Mouse (Mus musculus) megakaryocyte-erythroid progenitor cell, adult 5 weeks (primary cell): Measurements from ENCODE around the gene Tmem223. TPM values are rescaled to one million over a fixed set of nuclear protein-coding genes. Genes with fewer than 3 reads are reported as not detected.

Source experiments
- polyA plus RNA-seq: library from polyadenylated mRNA; stranded (reverse); fragments of >175 nt; gene quantifications from 2 replicates; pipeline ENCODE4 v1.2.3, GENCODE M21; 2012

The Tmem223 gene
- 51.0 and 63.4 TPM in 2 replicates for polyA plus RNA-seq

DNA sequence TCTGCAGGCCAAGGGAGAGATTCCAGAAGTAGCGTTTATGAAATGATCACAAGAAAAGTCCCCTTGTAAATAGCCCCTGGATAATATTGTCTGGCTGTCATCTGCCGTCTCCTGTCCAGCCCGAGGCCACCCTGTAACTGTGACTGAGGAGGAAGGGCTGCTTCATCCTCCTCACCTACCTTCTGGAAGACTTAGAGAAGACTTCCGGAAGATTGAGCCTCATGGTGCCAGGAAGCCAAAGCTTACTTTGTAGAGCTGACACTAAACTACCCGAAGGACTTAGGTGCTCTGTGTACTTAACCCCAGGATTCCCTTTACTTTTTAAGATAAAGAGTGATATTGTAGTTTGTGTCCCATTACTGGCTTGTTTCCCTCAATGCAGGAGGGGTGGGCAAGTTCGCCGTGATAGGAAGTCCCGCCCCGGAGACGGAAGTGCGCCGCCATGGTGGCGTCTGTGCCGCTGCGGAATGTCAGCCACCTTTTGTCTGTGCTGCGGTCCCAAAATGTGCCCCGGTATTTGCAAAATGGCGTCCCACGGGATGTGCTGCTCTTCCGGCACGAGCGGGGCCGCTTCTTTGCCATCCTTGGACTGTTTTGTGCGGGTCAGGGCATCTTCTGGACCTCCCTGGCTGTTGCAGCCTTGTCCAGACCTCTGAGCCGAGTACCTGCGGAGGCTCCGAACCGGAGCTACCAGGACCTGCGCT lies at the start of gene Tmem223:
Gene Tmem223 (plus strand): TSS at position 430 of the 704 bp plus-strand sequence.

DNA sequence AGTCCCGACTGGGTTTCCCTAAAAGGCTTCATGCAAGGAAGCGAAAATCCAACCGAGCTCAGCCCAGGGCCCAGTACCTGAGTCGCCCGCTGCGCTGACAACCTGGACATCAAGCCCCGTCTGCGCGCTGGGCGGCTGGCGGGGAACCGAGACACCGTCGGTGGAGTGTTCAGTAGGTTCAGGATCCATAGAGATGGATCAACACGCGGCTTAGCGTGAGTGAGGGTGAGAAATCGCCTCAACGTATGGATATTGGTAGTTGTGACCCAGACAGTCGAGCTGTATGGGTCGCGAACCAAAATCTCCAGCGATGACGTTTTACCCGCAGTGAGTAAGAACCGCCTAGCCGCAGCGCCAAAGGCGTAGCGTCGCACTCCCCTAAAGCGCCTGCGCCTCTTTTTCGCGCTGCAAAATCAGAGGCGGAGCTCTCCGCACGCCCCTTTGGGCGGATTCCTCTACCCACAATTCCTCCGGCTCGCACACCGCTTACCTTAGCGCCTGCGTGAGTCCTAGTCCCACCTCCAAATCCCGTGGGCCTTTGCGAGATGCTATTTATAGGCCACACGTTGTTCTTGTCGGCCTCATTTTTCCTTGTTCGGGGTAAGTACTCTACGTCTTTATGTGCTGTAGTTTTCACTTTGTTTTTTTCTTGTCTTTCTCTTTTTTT lies 47.8 kb upstream of the Tmem223 start, which contains the start of gene Slc3a2:
Gene Slc3a2 (minus strand): TSS at position 463 of the 667 bp plus-strand sequence.

DNA sequence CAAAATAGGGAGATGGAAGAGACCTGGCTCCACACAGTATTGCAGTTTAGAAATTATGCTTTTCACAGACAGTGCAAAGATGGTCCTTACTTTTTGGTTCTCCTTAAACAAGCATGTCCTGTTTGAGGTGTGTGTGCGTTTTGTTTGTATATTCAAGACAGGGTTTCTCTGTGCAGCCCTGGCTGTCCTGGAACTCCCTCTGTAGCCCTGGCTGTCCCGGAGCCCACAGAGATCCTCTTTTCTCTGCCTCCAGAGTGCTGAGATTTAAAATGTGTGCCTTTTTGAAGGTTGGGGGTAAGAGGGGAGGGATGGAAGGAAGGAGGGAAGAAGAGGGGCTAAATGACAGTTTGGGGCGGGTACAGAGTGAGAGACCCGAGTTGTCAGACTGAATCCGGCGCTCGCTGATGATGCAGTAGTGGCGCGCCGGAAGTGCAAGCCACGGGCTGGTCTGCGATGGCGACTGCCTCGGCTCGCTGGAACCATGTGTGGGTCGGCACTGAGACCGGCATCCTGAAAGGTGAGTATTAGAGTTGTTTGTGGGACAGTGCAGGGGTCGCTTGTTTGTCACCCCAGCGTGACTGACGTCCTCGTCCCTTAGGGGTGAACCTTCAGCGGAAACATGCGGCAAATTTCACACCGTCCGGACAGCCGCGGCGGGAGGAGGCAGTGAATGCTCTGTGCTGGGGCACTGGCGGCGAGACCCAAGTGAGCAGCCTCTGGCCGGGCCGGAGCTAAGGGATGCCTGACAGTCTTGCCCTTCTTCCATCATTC lies 35.2 kb upstream of the Tmem223 start, which contains the start of gene Wdr74:
Gene Wdr74 (plus strand): TSS at position 439 of the 771 bp plus-strand sequence.

DNA sequence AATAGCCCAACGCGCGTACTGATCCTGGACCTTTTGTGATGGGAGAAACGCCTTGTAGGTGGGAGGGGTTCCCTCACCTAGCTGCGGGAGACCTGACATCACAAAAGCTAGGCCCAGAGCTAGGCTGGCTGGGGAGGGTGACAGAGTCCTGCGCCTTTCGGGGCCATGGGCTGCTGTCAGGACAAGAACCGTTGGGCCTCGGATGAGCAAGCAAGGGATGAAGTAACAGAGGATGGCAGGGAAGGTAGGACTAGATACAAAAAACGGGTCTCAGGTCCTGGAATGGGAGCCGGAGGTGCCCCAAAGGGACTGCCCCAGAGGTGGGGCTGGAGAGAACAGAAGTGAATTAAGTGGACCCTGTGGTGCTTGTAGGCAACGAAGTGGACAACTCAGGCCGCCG lies 30.2 kb upstream of the Tmem223 start, which contains the start of gene 1700092M07Rik:
Gene 1700092M07Rik (plus strand): TSS at position 116 of the 400 bp plus-strand sequence.

DNA sequence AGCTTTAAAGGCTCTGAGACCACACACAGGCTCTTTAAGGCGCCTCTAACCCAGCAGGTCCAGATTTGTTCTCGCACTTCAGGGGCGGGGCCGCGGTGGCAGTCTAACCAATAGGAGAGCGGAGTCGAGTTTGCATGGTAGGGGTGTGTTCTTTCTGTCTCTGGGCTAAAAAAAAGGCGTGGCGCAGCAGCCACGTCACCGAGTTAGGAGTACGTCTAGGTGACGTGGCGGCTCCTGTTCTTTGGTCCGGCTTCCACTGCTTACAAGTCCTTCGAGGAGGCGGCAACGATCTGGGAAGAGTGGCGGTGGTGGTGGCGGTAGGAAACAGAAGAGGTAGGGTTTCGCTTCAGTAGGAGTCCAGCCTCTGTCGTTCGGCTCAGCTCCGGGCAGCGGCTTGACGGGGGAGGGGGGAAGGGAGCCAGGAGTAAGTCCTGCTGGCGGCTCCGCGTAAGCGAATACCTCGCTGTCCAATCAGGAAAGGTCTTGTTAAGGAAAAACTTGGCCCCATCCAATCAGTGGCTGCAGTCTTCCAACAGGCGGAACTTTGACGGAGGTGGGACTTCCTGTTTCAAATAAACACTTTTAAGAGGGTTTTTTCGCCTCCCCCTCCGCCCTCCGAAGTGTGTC lies 29.4 kb upstream of the Tmem223 start, which contains the start of gene Stx5a:
Gene Stx5a (plus strand): TSS at position 171 of the 627 bp plus-strand sequence.

DNA sequence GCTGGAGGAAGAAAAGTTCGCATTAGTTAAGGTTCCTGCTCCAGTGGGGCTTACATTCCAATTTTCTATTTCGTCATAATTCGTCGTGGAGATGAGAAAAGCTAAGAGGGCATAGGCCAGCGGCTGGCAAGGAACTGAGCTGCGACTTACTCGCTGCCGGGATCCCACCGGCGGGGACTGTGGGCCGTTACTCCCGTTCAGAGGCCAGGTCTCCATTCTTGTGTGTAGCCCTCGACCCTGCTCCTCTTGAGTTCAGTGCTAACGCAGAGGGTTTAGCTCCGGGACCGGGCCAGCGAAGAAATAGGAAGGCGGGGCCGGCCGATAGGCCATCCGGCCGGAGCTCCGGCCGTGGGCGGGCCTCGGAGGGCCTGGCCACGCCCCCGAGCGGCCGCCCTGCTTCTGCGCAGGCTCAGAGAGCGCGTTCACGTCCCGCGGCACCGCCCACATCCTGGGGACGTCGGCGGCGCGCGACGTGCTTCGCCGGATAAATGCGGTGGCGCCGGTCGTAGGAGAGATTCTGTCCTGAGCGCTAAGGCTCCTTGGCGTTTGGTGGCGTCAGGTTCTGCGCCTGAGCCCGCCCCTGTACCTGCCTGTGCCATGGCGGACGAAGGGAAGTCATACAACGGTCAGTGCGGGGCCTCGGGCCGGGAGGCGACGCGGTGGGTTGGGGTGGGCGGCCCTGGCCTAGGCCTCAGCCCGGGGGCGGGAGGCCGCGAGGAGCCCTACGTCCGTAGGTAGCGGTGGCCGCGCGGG lies 14.0 kb upstream of the Tmem223 start, which contains the start of gene Nxf1:
Gene Nxf1 (plus strand): TSS at position 439 of the 753 bp plus-strand sequence.

DNA sequence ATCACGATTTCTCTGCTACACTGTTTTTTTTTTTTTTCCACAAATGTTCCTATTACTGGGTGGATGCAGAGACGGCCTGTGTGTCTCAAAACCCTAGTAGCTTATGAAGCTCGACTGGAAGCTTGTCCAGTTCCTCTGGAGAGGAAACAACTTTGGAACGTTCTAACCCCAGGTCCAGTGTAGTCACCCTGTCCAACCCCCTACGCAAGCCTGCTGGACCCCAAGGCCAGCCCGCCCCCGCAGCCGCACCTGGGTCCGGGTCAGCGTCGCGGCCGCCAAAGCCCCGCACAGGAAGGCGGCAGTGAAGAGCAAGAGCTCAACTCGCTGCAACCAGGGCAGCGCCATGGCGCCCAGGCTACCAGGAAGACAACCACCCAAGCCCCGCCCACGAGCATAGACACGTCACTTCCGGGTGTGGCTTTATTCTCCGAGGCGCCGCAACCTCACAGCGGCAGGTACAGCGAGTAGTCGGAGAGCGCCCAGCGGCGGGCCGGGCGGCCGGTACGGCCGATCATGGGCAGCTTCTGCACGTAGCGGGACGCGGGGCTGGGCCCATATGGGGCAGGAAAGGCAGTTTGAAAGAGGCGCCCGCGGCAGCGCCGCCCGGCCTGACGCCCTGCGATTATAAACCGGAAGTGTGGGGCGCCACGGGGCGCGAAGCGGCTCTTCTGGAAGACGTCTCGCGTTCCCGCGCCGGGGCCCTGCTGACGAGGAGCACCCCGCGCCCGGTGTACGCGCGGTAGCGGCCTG lies 3.5 kb downstream of the Tmem223 start, which contains the start of gene Tmem179b:
Gene Tmem179b (minus strand): TSS at position 382 of the 750 bp plus-strand sequence.

DNA sequence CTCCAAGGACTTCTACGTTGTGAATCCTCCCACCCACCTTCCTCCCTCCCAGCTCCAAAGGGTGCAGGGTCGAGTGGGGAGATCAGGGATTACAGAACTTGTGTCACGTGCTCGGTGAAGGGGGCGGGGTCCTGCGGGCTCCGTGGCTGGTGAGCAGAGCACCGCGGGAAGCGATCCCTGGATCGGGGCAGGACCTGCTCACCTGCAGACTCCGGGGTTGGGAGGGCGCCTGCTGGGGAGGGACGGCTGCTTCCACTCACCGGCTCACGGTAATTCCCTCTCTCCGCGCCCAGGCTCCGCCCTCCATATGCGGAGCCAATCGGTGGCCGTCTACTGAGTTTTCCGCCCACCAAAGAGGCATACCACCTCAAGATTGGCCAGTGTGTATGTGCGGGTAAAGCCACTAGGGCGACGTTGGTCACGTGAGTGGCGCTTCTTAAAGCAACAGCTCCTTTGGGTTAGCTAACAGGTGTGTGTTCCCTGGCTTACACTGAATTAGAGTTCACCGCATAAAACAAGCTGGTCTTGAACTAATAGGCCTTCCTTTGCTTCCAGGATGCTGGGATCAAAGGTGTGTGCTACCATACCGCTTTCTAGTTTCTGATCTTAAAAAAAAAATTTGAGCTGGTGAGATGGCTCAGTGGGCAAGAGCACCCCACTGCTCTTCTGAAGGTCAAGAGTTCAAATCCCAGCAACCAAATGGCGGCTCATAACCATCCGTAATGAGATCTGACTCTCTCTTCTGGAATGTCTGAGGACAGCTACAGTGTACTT lies 15.4 kb downstream of the Tmem223 start, which contains the start of gene Taf6l:
Gene Taf6l (minus strand): TSS at position 410 of the 774 bp plus-strand sequence.

DNA sequence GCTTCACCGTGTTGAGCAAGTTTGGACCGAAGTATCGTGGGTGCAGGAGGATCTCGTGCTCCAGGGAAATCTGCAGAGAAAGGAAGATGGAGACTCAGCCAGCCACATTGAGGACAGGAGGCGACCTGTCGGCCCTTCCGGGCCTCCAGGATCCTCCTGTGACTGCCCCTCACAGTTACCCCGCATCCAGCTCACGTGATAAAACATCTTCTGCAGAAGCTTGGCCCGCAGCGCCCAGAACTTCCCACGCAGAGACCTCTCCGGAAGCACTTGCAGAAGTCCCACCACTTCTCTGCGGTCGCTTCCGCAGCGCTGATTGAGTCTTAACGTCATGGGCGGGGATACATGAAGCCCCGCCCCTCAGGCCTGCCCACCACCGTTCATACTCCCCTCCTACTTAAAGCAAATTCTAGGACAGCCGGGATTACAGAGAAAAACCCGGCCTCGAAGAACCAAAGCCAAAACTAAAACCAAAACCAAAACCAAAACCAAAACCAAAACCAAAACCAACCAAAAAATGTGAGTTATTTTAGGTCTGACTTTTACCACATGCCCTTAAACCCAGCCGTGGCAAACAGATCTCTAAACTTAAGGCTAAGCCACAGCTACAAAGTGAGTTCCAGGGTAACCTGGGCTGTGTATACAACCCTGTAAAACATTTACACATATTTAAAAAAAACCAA lies 27.6 kb downstream of the Tmem223 start, which contains the start of gene Polr2g:
Gene Polr2g (minus strand): TSS at position 314 of the 683 bp plus-strand sequence.

DNA sequence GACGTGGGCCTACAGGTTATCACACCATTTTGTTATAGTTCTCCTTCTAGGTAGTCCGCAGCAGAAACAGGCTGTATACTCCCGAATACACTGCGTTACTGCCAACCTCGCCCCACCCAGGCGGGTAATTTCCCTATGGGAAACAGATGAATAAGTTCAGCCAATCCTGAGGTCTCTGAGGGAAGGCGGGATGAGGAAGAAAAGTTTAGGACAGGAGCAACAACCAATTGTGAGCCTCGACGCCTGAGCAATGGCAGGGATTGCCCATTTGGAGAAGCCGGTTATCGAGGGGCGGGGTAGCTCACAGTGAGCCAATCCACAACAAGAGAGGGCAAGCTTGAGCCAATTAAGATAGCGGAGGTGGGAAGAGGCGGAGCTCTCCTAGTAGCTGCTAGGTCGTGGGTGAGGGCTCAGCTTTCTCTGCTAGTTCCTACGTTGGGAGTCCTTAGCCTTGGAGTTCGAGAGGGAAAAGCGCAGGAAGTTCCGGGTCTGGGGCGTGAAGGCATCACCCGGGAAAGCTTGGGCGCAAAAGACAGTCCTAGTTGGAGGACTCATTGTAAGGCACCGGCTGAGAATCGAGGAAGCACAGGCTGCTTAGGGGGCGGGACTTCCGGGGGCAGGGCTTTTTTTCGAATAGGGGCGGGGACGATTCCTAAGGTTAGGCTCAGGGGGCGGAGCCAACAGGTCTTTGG lies 31.5 kb downstream of the Tmem223 start, which contains the start of gene Zbtb3:
Gene Zbtb3 (plus strand): TSS at position 426 of the 692 bp plus-strand sequence.

DNA sequence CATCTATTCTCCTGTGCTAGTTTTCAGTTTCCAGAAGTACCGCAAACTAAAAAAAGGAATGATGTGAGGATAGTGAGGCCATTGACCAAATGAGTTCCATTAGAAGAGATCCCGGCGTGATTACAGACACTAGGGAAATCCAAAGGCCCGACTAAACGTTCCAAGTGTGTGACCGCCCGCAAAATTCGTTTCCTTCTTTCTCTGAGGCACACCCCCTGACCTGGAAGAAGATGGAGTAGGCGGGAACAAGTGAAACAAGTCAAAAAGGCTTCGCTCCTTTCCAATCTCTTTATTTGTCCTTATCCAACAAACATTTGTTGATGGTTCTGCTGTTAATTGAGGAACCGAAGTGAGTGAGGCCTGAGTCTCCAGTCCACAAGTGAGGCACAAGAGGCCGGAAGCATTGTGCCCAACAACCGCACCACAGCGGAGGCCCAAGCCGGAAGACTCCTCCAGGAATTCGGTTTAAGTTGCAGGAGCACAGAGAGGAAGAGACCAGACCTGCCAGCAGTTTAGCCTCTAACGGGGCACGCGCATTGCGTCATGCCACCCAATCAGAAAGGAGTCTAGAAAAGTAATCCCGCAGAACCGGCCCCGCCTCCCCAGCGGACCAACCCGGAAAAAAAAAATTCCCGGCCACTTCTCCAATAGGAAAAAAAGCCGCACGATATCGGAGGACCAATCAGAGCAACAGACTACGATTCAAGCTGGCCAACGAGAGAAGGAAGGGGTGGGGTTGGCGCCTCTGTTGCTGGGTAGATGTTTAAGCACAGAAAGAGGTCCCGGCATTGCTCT lies 48.2 kb downstream of the Tmem223 start, which contains the start of gene Ttc9c:
Gene Ttc9c (minus strand): TSS at position 533 of the 795 bp plus-strand sequence.

DNA sequence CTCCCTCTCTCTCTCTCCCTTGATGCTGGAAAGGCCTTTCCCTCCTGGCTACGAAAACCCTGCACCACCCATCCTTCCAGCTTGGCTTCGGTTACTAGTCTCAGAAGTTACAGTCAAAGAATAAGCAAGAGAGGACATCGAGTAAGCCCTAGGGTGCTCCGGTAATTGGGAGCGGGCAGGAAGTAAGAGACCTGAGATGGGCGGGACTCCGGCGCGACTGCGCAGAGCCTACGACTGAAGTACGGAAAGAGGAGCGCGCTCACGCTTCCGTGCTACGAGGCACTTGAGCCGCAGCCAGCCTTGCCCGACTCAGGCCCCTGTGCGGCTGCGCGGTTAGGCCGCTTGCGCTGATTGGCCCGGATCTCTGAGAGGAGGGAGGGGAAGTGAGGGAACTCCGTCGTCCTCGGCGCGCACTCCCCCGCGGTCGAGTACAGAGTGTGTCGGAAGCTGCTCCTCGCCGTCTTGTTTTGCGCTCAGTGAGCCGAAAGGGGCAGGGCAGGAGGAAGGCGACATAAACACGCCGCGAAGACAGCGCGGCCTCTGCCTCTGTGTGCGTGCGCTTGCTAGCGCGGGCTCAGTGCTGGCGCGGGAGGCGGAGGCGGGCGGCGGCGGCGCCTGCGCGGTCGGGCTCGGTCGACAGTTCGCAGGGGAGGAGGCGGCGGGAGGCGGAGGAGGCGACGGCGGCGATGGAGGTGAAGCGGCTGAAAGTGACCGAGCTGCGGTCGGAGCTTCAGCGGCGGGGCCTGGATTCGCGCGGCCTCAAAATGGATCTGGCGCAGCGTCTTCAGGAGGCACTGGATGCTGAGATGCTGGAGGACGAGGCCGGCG lies 49.0 kb downstream of the Tmem223 start, which contains the start of gene Hnrnpul2:
Gene Hnrnpul2 (plus strand): TSS at position 415 of the 828 bp plus-strand sequence.

